Mouse (Mus musculus) monocyte, adult 2 months (primary cell): Measurements from ENCODE around the gene Dclre1a.

Source experiments
- DNase-seq, 2 experiments: peaks; one replicate each; pipeline ENCODE4 v3.0.0; 2022; ENCODE audit warnings: low spot score in 2 of 2, low read depth in 1 of 2

Gene Dclre1a

DNA sequence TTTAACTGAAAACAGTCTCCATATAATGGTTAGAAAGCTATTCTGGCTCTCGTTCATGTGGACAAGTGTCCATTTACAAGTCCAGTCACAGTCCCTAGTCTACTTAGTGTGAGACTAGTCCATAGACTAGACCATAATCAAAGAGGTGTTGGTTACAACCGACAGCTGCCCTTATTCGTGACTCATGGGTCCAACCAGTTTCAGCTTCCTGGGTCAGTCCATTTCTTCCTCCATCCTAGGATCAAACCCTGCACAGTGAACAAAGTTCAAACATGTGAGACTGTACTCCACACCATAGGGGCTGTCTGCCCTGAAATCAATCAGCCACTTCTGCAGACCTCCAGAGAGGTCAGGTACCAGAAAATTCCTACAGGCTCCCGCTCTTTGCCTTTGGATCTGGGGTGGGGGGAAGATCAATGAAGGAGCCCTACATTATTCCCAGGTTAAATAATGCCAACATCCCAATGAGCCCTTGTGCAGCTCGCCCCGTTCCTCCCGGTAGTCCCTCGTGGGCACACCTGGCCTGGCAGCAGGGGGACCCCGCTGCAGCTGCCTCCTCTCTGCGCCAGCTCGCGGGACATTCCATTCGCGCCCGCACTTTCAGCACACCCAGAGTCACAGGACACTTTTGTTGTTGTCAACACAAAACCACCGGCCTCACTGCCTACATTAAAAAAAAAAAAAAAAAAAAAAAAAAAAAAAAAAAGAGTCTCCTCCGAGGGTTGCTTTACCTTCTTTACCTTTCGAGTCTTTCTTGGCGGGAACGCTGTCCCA is at the start of gene Dclre1a:
Gene Dclre1a, minus strand, starts transcription at position 767 of the 774 bp plus-strand sequence.
- DNase-seq, result peak in 1 of 2 experiments; percentile 23

DNA sequence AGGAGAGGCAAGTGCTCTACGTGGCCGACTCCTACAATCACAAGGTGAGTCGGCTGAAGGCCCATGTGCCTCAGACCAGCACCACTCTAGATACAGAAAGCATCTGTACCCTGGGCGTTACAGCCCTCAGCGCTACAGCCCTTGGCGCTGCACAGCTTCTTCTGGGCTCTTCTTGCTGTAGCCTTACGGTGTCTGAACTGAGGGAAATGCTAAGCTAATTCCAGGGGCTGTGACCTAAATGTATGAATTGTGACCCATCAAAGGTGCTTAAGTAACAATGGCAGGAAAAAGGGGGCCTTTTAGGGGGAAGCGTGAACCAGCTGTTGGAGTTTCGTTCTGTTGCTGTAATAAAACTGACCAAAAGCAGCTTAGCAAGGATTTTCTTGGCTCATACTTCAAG is 44.5 kb upstream of the Dclre1a start:
- DNase-seq, result no peak

DNA sequence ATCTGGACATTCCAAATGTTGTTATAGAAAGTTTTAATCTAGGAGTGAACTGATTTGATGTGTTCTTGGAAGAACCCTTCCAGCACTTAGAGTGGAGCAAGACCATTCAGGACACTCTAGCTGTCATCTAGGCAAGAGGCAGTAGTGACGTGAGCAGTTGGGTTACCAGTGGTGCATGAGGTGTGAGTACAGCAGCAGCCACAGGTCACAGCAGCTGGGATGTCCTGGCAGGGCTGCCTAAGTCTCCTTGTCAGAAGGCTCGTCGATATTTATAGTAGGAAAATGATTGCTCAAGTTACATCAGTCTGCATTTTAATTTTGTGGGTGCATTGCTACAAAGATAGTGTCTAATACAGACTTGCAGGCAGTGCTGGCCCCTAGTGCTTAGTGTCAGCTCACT is 42.2 kb upstream of the Dclre1a start:
- no peak for DNase-seq

DNA sequence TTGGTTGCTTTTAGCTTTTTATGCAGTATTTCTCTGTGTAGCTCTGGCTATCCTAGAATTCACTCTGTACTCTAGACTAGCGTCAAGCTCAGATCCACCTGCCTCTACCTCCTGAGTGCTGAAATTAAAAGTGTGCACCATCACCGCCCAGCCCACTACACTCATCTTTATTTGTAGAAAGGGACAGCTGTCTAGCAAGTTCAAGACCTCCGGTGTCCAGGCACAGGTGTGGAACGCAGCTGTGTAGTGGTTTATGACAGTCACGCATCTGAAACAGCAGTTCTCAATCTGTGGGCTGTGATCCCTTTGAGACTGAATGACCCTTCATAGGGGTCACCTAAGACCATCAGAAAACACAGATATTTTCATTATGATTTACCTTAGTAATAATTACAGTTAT is 41.4 kb upstream of the Dclre1a start:
- no peak for DNase-seq

GRCm38 (mm10) chr19:56589008-56589407 is 41.0 kb upstream of the Dclre1a start:
- DNase-seq, result no peak

GRCm38 (mm10) chr19:56588205-56588626 is 40.2 kb upstream of the Dclre1a start:
- no peak for DNase-seq

DNA sequence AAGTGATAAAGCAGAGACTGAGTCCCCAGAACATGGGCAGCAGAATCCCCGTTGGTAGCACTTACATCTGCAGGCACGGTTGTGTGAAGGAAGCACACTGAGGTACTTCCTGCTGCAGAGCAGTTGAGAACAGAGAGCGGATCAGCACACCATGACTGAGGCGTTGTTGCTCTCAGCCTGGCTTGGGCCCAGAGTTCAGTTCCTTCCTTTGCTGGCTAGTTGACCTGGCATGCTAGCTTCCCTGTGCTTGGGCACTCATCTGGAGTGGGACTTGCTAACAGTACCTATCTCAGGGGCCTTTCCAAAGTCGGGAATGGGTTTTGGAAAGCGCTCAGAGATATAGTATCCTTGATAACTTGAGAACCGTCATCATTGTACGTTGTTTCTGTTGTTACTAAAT is 38.3 kb upstream of the Dclre1a start:
- DNase-seq, result no peak

GRCm38 (mm10) chr19:56584288-56584687 is 36.3 kb upstream of the Dclre1a start:
- DNase-seq, result no peak

GRCm38 (mm10) chr19:56583785-56584184 is 35.8 kb upstream of the Dclre1a start:
- no peak for DNase-seq

GRCm38 (mm10) chr19:56581981-56582380 is 34.0 kb upstream of the Dclre1a start:
- DNase-seq, result no peak

DNA sequence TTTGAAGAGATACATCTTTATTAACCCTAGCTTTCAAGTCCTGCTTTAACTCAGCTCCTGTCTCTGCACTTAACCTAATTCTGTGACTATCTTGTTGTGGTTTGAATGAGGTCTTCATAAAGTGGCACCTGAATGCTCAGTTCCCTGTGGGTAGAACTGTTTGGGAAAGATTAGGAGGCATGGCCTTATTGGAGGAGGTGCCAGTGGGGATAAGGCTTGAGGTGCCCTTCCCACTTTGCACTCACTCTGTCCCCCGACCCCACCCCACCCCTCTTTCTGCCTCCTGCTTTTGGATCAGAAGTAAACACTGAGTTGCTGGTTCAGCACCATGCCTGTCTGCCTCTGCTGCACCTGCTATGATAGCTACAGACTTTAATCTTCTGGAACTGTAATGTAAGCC is 29.8 kb upstream of the Dclre1a start:
- no peak for DNase-seq

GRCm38 (mm10) chr19:56573184-56573583 is 25.2 kb upstream of the Dclre1a start:
- no peak for DNase-seq

DNA sequence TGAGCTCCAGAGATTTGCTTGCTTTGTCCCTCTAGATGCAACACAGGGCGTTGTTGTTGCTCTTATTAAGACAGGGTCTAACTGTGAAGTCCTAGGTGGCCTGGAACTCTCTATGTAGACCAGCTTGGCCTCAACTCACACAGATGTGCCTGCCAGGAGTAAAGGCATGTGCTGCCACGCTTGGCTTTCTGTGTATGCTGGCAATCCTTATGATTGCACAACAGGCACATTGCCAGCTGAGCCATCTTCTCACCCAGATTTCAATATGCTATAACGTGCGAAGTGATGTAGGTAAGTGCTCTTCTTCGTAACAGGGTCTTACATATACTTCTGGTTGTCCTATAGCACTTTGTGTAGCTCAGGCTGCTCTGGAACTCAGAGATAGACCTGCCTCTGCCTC is 23.9 kb upstream of the Dclre1a start:
- no peak for DNase-seq

GRCm38 (mm10) chr19:56571234-56571633 is 23.2 kb upstream of the Dclre1a start:
- no peak for DNase-seq

DNA sequence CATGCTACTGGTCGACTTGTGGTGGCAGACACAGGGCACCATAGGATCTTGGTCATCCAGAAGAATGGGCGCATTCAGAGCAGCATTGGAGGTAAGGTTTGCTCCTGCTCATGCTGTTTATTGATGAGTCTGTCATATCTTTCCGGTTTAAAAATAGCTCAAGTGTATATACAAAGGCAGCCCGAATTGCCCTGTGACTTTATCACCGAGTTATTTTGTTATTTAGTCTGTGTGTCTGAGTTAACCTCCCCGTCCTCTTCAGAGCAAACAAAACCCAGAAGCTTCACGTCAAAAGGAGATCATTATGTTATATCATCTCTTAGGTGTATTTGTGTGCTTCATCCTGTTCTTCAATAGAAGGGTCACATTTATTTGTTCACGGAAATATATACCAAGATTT is 22.8 kb upstream of the Dclre1a start:
- no peak for DNase-seq

DNA sequence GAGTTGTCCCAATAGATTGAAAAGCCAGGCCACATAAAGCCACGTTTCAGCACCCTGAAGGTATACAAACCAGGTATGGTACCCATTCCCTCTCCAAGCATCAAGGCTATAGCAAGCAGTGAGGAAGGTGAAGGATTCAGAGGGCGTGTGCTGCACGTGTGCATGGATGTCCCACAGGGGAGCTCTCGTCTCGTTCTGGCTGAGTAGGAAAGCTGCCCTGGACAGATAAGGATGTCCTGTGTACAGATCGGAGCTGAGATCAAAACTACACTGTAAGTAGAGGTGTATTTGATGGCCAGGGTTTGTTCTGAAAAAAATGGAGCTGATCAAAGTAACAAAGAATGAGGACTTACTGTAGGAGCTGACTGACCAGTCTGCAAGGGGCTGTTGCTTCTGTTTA is 18.9 kb upstream of the Dclre1a start:
- no peak for DNase-seq

- peak; percentile 36 to 42 for DNase-seq
Measured at GRCm38 (mm10) chr19:56566041-56566440, 18.0 kb upstream of the Dclre1a start.

DNA sequence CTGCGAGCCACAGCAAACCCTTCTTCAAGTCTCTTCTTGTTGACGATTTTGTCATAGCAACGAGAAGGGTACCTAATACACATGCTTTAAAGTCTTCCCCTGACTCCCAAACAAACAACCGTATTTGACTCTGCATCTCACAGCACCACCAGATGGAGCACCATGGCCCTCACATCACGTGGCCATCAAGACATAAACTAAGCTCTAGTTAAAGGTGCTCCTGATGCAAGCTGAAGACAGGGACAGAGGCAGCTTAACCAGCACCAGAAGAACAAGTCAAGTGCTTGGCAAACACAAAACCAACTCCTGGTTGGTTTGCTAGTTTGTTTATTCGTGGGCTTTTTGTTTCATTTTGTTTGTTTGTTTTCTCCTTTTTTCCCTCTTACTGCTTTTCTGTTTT is 17.3 kb upstream of the Dclre1a start:
- DNase-seq, result no peak

GRCm38 (mm10) chr19:56563469-56563868 is 15.4 kb upstream of the Dclre1a start:
- DNase-seq, result no peak

DNA sequence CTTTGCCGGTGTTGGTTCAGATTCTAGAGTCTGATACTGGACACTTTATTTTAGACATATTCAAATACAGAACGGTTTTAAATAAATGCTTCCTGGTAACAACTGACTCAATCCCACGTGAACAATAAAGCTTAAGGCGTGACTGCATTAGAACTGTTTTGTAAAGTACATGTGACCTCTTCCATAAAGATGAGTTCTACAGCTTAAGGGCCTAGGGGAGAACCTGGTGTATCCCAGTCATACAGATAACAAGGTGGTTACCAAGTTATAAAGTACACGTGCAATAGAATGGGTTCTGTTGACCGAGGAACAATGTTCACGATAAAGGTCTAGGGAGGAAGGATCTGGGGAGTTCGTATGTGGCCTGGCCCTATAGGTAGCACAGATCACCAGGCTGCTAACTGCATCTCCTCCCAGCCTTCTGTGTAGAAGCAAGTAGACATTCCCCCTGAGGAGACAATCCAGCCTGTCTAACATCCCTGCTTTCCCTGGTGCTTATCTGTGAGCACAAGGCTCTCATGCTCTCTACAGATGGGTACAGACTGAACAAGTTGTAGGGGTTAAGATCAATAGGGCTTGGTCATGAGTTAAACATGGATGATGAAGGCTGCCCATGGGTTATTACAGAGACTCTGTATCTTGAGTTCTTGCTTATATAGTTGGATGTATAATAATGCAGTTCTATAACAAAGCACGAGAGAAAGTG is 14.6 kb upstream of the Dclre1a start:
- no peak for DNase-seq

GRCm38 (mm10) chr19:56555972-56556371 is 8.0 kb upstream of the Dclre1a start:
- no peak for DNase-seq

- DNase-seq, result no peak
Measured at GRCm38 (mm10) chr19:56553177-56553576, 5.2 kb upstream of the Dclre1a start.
